Mouse (Mus musculus) embryo, embryonic 11.5 days (tissue): ENCODE measurements around the gene Sin3a.

Experiments used
- DNase-seq: peaks from one replicate; pipeline ENCODE4 v3.0.0-alpha.2; 2012; ENCODE audit warnings: low read depth, low spot score

Gene Sin3a

DNA sequence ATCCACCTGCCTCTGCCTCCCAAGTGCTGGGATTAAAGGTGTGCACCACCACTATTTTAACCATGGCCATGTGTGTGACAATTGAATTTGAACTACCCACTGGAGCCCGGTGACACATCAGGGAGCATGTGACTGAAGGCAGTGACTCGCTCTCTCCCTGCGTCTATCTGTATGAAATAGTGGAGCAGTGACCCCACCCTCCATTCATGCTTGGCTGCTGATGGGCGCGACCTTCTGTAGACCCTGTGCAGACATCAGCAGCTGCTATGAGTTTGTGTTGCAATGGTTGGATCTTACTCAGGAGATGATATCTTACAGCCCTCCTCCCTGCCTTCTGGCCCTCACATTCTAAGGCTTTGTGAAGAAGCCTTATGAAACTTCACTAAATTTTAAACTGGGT, 96.6 kb downstream of the Sin3a start:
- DNase-seq = no peak
